Mouse (Mus musculus): ENCODE measurements around the gene Arhgap10.
A peak's percentile ranks its signal among the peaks of the same experiment; 100 is the strongest.

The Arhgap10 gene

DNA sequence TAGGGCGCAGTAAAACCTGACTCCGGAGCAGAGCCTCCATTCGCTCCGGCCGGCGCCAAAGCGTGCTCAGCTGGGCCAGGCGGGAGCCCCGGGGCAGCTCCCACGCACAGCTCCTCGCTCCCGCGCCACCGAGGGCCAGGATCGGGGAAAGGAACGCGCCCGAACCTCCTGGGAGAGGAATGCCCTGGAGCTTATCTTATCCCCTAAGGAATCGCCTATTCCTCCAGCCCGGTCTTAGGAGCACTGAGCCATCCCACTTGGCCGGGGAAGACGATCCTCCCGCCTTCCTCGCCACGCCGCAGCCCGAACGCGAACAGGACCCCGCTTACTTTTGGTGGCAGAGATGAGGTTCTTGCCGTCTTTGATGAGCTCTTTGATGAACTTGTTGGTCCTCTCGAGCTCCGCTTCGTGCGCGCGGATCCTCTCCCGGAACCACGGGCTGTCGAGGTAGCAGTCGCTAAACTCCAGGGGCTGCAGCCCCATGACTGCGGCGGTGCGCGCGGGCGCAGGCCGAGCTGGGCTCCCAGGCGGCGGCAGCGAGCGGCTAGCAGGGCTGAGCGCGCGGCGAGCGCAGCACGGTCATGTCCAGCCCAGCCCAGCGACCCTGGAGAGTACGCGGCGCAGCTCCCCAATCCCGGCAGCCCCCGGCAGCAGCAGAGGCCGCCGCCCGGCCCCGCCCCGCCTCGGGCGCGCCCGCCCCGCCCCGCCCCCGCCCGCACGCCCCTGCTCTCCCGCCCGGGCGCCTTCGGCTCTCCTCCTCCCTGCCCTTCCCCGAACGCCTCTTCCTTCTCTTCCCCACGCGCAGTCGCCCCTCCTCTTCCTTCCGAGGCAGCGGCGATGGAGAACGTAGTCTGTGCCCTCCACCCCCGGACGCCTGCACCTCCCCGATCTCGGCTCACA is at the start of gene Arhgap10:
Gene Arhgap10 (minus strand): TSS at position 653 of the 900 bp plus-strand sequence.
- DNase-seq (ENCODE audit: low spot score in 2 of 2) = peak; percentile 31 to 65

DNA sequence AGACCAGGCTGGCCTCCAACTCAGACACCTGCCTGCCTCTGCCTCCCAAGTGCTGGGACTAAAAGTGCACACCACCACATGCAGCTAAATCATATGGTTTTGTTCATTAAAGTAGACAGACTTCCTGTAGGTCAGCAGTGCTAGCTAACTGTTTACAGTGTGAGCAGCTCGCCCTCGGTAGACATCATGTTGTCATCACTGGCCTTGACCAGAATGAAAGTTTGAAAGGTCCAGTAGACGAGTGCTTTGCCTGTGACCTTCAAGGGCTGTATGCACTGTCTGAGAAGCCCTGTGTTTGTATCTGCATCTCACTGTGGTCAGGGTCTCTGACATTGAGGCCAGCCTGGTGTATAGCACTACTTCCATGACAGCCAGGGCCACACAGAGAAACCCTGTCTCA is 43.7 kb upstream of the Arhgap10 start:
- no peak for DNase-seq (ENCODE audit: low spot score in 2 of 2)

DNA sequence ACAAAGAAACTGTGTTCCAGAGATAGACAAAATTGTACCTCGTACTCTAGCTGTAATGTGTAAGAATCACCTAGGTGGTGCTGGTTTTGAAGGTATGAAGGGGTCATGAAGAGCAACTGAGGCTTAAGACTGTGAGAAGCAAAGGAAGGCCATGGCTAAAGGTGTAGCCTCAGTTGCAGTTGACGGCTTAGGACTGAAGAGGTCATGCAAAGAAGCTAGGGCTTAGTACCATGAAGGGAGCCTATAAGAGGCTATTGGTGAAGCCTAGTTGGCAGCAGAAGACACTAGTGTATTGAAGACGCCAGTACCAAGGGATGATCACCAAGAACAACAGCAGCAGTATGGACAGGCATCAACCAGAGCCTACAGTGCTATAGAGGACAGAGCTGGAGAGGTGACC is 34.7 kb upstream of the Arhgap10 start:
- no peak for DNase-seq (ENCODE audit: low spot score in 2 of 2)

DNA sequence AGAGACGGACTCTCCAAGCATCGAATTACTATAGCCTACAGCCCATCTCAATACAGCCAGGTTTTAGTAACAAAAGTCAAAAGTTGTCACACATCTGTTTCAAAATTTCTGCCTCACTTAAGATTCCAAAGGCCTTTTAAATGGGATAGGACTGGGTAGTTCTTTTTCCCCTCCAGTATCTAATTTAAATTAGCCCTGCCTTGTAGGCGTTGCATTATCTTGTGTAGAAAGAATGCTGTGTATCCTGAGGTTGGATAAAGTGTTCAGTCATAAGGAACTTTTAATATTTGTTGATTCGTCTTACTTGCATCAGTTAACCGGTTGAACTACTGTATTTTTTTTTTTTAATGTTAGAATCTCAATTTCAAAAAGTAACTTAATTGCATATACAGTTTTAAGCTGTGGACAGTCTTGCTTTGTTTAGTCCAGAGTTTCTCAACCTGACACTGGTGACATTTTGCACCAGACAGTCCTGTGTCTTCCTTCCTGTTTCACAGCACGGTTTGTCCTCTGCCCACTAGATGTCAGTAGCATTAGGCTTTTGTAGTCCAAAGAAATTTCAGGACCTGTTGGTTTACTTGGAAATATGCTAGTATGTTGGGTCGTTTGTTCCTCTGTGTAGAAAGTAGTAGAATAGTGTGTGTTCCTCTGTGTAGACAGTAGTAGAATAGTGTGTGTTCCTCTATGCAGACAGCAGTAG is 32.3 kb upstream of the Arhgap10 start:
- DNase-seq (ENCODE audit: low spot score in 2 of 2) = peak in 1 of 2 experiments; percentile 21

DNA sequence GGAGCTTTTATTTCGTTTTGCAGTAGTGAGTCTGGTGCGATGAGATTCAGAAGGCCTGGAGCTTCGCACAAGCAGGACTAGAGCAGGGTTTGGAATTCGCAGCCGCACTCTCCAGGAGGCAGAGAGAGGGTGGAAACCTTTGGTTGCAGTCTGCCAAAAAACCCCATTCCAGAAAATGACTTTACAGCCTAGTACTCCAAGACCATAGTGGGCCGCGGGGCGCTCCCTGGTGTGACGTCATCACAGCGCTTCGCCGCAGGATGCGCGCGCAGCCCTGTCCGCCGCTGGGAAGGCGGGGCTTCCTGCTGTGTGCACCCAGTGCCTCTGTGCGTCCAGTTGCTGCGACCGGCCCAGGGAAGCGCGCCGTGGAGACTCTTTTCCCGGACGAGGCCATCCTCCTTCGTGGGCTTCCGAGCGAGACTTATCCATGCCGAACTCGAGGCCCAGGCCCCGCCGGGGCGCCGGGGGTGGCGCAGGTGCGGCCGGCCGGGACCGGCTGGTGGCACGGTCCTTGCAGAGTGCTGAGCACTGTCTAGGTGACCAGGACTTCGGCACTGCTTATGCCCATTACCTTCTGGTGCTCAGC is 31.5 kb upstream of the Arhgap10 start, which contains the start of gene Prmt9:
Gene Prmt9 (plus strand): TSS at position 277 of the 586 bp plus-strand sequence.
- DNase-seq (ENCODE audit: low spot score in 2 of 2) = peak; percentile 87 to 92

DNA sequence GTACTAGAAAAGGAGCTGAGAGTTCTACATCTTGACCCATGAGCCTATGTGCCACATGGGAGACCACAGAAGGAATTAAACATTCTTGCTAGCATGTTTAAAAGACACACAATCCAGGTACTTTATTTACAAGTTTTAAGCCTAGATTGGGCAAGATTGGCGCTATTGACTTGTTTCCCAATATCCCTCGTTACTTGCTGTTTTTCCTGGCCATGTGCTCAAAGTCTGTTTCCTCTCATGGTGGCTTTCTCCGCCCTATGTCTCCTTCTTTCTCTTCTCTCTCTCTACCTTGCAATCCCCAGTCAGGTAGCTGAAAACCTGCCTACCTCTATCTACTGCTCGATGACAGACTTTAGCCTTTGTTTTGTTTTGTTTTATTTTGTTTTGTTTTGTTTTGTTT is 27.9 kb upstream of the Arhgap10 start:
- no peak for DNase-seq (ENCODE audit: low spot score in 2 of 2)

DNA sequence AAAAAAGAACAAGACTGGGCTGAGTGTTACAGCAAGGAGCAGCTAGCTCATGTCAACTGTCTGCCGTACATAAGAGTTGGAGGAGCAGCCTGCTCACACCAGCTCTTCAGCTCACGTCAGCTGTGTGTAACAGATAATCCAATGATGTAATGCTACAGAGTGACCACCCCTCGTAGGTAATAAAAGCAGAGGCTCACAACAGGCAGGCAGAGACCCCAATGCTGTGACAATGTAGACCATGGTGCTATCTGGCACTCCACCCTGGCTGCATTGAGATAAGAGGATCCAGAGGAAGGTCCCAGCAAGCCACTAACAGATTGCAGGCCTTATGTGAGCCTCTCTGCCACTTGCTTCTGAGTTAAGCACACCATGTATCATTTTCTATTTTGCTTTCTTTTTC is 26.7 kb upstream of the Arhgap10 start:
- DNase-seq (ENCODE audit: low spot score in 2 of 2) = no peak

DNA sequence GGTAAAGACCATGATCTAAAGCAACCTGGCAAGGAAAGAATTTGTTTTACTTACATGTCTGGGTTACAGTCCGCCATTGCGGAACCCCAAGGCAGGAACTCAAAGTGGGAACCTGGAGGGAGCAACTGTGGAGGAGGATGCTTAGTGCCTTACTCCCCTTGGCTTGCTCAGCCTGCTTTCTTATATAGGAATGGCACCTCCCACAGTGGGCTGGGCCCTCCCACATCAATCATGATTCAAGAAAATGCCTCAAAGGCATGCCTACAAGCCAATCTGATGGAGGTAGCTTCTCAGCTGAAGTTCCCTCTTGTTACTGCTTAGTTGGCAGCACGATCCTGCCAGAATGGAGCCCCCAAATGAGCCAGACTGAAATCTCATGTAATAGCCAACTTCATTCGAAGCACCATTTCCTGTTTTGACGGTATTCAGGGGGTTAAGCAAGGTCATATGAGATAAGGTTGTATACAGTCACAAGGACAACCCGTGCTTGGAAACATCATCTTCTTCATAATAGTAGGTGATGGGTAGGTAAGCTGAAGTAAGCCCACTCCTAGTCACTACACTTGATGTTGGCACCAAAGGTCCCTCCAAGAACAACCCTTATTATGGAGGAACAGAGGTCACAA is 25.5 kb upstream of the Arhgap10 start:
- no peak for DNase-seq (ENCODE audit: low spot score in 2 of 2)

DNA sequence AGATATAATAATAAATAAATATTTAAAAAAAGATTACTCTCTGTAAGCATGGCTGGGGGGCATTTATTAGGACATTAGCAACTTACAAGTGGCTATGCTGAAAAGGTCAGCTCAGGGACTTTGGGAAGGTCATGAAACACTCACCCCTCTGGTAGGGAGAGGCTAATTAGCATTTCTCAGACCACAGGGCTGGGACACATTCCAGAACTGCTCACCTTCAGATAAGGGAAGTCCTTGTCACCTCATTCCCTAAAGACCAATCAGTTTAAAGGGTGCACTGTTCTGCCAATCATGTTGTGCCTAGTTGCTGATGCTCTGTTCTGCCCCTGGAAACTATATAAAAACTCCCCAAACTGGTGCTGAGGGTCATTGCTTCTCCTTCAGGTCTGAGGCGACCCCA is 20.5 kb upstream of the Arhgap10 start:
- DNase-seq (ENCODE audit: low spot score in 2 of 2) = no peak

DNA sequence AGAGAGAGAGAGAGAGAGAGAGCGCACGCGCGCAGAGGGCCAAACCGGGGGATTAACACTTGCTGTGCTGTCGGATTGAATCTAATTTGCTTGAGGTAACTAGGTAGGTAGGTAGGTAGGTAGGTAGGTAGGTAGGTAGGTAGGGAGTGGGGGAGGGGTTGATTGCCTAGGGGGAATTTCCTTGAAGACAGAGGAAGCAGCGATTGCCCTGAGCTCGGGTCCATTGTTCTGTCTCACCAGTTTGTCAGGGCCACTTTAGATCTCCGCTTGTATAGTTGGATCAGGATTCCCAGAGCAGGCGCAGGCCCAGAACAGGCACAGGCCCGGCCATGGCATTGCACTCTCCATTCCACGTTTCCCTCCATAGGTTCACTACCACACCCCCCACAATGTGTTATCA is 19.1 kb upstream of the Arhgap10 start:
- no peak for DNase-seq (ENCODE audit: low spot score in 2 of 2)

DNA sequence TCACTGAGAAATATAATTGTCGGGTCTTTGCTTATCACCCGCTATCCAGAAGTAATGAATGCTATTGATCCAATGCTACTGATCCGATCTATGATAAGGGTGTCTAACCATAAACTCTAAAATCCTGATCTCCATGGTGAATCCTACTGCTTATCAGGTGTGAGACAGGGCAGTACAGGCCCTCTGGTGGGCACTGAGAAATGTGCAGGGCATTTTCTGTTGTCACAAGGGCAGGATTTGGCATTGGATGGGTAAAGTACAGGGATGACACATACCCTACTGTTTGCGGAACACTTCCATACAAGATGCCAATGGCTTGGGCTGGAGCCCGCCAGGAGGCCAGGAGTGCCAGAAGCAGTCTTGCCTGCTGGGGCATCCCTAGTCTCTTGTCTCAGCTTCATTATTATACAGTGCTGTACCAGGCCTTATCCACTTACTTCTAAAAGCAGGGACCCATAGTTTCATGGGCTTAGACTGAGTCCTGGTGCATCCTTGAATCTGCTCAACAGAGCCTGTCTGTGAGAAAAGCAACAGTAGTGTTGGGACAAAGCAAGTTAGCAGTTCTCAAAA is 17.4 kb upstream of the Arhgap10 start:
- peak; percentile 40 to 58 for DNase-seq (ENCODE audit: low spot score in 2 of 2)

DNA sequence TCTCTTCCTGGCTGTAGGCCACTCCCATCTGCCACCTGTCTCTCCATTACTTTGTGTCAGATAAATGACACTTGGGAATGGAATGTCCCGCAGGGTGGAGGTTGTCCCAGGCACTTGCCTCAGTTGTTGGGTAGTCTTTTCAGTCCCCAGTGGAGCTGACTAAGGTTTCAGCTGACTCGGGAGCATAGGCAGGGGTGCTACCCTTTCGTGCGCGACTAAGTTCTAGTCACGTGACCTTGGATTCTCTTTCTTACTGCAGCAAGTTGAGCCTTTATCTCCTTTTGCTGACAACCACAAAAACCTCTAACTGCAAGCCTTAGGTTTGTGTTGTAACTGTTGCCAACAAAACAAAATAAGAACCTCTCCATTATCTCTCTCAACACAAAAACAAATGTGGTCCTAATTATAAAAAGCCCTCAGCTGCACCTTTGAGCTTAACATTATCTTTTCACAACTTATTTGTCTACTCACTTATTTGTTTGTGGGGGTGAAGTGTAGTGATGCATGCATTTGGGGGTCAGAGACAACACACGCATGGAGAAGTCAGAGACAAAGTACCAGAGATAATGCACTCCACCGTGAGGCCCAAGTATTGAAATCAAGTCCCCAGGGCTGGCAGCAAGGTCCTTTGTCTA is 16.7 kb upstream of the Arhgap10 start:
- DNase-seq (ENCODE audit: low spot score in 2 of 2) = no peak

DNA sequence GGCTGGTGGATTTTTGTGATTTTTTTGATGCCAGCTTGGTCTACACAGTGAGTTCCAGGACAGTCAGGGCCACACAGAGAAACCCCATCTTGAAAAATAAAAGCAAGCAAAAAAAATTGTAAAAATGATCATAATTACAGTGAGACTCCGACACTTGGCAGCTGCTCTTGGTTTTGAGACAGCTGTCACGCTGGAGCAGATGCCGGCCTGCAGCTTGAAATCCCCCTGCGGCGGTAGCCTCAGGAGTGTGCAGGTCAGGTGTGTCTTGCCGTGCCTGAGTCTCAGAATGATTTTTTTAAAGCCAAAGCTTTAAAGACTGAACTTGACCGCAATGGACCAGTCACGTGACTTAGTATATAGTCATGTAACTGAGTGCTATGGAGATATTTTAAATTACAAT is 8.4 kb upstream of the Arhgap10 start:
- DNase-seq (ENCODE audit: low spot score in 2 of 2) = no peak

DNA sequence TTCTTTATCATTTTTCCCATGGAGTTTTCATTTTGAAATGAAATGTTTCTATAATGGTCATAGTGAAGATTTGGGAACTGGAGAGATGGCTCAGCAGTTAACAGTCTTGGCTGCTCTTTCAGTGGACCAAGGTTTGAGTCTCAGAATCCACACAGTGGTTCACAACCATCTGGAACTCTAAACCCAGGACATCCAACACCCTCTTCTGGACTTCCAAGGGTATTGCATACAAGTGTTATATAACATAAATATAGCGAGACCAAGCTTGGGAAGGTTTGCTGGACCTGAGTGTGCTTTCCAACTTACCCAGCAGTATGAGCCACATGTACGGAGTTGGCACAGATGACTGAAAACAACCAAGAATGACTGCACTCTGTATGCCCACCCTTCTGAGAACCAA is 7.2 kb upstream of the Arhgap10 start:
- DNase-seq (ENCODE audit: low spot score in 2 of 2) = no peak

DNA sequence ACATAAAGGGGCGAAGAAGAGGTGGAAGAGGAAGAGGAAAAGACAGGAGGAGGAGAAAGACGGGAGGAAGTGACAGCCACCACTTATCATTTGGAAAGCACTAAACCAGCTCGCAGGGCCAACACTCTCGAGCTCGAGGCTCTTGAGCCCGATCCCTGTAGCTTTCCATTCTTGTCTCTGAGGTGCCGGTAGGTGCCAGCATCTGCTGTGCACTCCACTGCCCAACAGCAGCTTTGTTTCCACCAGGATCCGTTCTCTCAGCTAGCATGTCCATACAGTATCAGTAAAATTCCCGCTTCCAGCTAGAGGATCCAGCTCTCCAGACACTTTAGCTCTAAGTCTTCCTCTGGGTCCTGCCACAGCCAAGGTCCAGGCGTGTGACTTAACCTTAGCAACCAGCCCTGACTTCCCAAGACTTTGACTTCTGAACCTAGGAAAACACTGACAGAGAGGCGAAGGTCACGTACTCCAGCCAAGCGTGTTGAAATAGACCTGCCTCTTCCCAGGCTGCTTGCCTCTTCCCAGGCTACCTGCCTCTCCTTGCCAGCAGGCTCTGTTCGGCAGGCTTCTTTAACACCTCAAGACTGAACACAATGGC is 6.4 kb upstream of the Arhgap10 start:
- DNase-seq (ENCODE audit: low spot score in 2 of 2) = no peak

DNA sequence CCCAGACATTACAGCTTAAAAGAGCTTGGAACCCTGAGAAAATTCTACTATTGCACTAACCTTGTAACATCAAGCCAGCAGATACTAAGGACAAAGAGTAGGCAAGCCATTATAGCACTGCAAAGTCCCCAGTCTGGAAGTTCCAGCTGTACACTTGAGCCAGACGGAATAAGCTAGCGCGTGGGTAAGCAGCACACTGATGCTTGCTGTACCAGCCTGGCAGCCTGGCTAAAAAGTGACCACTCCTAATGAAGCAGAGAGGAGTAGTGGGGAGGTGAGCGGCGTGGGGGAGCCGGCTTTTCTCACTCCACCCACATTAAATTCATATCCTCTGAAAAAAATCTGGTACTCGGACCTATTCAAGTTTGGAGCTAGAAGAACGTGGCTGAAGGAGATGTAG is 5.2 kb upstream of the Arhgap10 start:
- no peak for DNase-seq (ENCODE audit: low spot score in 2 of 2)

DNA sequence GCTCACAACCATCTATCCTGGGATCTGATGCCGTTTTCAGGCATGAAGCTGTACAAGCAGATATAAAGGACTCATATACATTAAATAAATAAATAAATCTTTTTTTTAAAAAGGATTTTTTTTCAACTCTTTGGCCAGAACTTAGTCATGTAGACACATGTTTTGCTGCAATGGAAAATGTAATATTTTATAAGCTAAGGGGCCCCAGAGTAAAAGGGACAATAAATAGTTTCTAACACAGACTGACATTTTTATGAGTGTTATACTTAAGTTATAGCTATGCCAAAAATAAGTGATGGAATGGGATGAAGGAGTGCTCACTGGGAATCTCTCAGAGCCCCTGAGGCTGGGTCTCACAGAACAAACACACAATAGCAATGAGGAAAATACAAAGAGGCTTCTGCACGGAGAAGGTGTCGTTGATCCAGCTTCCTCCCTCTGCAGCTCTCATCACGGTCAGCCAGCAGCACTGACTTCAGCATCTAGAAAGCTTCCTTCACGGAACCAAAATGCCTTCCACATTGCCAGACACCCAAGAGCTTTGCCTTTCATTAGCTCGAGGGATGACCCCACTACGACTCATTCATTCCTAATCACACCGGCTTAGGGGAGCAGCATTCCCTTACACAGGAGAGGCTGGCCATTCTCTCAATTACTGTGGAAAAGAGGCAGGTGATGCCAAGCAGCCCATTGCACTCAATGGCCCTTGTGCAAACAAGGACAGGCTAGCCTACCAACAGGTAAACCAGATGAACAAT is 3.5 kb upstream of the Arhgap10 start:
- DNase-seq (ENCODE audit: low spot score in 2 of 2) = no peak

DNA sequence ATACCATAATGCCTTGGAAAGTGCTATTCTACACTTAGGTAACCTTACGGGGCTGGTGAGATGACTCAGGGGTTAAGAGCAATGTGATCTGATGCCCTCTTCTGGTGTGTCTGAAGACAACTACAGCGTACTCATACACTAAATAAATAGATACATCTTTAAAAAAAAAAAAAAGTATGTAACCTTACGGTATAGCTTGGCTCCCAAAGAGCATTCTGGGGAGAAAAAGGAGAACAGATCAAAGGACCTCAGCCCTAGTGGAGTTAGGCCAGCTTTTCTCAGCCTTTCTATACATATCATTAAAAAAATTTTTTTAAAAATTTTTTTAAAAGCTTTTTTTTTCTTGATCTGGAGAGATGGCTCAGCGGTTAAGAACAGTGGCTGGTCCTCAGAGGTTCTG is 2.8 kb upstream of the Arhgap10 start:
- DNase-seq (ENCODE audit: low spot score in 2 of 2) = no peak

DNA sequence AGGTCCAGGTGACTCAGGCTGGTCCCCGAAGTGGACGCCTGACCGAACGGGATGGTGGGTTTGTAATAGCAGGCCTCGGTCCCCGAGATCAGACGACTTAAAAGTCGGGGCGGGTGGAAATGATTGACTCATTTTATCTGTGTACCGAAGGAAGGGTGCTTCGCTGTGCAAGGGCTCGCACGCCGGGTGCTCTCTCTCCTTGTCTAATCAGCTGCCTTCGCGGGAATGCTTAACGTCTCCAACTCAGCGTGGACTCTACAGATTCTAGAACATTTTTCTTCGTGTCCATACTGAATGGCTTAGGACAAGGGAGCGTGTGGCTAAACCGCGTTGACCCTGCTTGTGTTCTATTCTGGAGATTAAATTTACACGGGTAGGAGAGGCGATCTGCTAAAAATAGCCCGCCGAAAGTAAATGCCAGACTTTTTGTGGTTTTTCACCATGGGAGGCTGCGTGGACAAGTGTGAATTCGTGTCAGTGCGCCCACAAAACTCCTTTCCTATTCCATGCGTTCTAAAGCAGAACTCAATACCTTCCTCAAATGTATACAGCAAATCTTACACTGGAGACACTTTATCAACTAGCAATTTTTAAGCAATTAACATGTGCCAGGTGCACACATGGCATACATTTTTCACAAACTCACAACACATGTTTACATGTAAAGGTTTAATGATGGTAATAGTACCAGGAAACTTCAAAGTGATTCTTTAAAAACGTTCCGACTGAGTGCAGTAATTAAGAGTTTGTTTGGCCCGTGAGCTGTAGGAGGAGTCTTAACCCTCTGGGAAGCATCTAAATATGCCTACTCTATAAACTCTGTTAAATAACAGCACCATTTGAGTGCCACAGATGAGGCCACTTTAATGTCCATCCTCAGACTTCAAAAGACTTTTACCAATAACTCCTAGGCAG is 705 bp upstream of the Arhgap10 start:
- DNase-seq (ENCODE audit: low spot score in 2 of 2) = no peak

Data from cerebellum, postnatal 4 days (tissue).